Mouse (Mus musculus) kidney, embryonic 14.5 days (tissue): Measurements from ENCODE around the gene Uggt2. TPM values are rescaled to one million over a fixed set of nuclear protein-coding genes. Genes with fewer than 3 reads are reported as not detected.
A peak's percentile ranks its signal among the peaks of the same experiment; 100 is the strongest.
"Not testable (repeated sequence)": the region's sequence is repeated elsewhere in the genome, so short reads cannot be mapped to it uniquely, and the experiment has no call there.

Experiments
- ATAC-seq: fragments of 200-750 bp; cut with Nextera tagmentation; 2 replicates; pipeline ENCODE4 v1.8.0; 2017; ENCODE audit warnings: moderate number of reproducible peaks, mild to moderate bottlenecking, moderate TSS enrichment, moderate library complexity; ENCODE audit not compliant: low FRiP score, low TSS enrichment
- H3K27ac ChIP-seq: fragments of 300-500 bp; sonication (generic); 2 replicates; pipeline ENCODE4 v1.5.1; 2014; ENCODE audit warnings: low read depth, mild to moderate bottlenecking, low read length, moderate library complexity, mixed read lengths
- H3K27me3 ChIP-seq: fragments of 300-500 bp; sonication (generic); 2 replicates; pipeline ENCODE4 v1.6.1; 2014; ENCODE audit warnings: mild to moderate bottlenecking, low read length; ENCODE audit not compliant: control insufficient read depth, insufficient read depth
- H3K36me3 ChIP-seq: fragments of 300-500 bp; sonication (generic); 2 replicates; pipeline ENCODE4 v1.6.1; 2014; ENCODE audit warnings: low read length, mixed read lengths; ENCODE audit not compliant: control insufficient read depth, insufficient read depth
- H3K4me1 ChIP-seq: fragments of 300-500 bp; sonication (generic); 2 replicates; pipeline ENCODE4 v1.6.1; 2014; ENCODE audit warnings: low read length, mixed read lengths; ENCODE audit not compliant: control insufficient read depth, insufficient read depth
- H3K4me2 ChIP-seq: fragments of 300-500 bp; sonication (generic); replicated peaks from 2 replicates; pipeline ENCODE4 v1.6.1; 2014; ENCODE audit warnings: low read depth, mild to moderate bottlenecking, low read length
- H3K4me3 ChIP-seq: fragments of 300-500 bp; sonication (generic); 2 replicates; pipeline ENCODE4 v1.5.1; 2014; ENCODE audit warnings: mild to moderate bottlenecking, low read length
- H3K9ac ChIP-seq: fragments of 300-500 bp; sonication (generic); 2 replicates; pipeline ENCODE4 v1.6.1; 2014; ENCODE audit warnings: low read depth, mild to moderate bottlenecking, low read length, moderate library complexity
- H3K9me3 ChIP-seq: fragments of 300-500 bp; sonication (generic); 2 replicates; pipeline ENCODE4 v1.6.1; 2016; ENCODE audit warnings: low read length; ENCODE audit not compliant: control insufficient read depth
- WGBS: fragments of 180-500 bp; shearing (Covaris S2); extraction: QIAGEN DNeasy Blood & Tissue Kit; methylation state at CpG from one replicate; pipeline ENCODE4 v1.1.7; 2014; 5-methylcytosine and 5-hydroxymethylcytosine counted together
- polyA plus RNA-seq: library from polyadenylated mRNA; unstranded; fragments of >200 nt; fragmentation: Nextera tagmentation; extraction: Ambion mirVana; gene quantifications from 2 replicates; pipeline ENCODE4 v1.2.1, GENCODE M21; 2014

Gene Uggt2
- polyA plus RNA-seq, 1 experiment from 2014 or later = 18.1 TPM

DNA sequence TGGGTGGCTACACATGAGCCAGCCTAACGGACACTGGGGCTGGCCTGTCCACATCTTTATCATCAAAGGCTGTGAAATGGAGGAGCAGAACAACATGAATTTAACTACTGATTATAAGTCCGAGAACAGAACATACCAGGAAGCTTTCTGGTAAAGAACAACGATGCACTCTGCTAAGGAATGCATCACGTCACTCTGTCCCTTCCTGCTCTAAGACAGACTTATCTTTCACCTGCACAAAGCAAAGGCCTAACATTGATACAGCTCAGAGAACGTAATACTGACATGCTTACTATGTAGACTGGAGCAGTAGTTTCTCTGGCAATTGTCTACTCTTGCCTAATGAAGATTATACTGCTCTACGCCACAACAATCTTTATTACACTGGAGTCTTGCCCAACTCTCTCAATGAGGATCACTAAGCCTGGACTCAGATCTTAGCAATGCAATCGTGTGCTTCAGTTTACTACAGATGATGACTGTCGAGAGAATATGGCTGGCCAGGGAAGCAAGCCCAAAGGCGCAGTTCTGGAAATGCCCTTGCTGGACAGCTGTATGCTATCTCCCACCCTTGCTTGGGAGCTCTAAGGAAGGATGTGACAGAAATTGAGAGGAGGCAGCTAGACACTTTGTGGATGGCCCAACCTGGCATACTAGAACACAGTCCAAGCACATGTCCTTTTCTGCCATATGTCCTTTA lies 103.9 kb downstream of the Uggt2 start:
- 92% methylated on average over 9 of the region's 9 CpGs for WGBS
- Histone ChIP-seq H3K27me3 (no peaks in the 10 kb centered on the region), H3K9me3 (no peaks in the 10 kb centered on the region), H3K9ac (no peak overlapping the region), H3K4me3 (no peak overlapping the region), H3K36me3 (peaks cover 38% of the 10 kb centered on the region), H3K27ac (no peak overlapping the region), H3K4me2 (no peak overlapping the region), H3K4me1 (no peaks in the 10 kb centered on the region)
- no peak for ATAC-seq

- ATAC-seq = peak; percentile 74
- no peaks in the 10 kb centered on the region for H3K27me3 ChIP-seq
- no peak overlapping the region for H3K4me2 ChIP-seq
- peaks cover 15% of the 10 kb centered on the region for H3K36me3 ChIP-seq
- H3K9me3 ChIP-seq = no peaks in the 10 kb centered on the region
- WGBS = 60% methylated on average over 13 of the region's 13 CpGs
- H3K27ac ChIP-seq = no peak overlapping the region
- no peak overlapping the region for H3K9ac ChIP-seq
- H3K4me3 ChIP-seq = no peak overlapping the region
- H3K4me1 ChIP-seq = no peaks in the 10 kb centered on the region
Measured at GRCm38 (mm10) chr14:118987523-118988496, 111.4 kb downstream of the Uggt2 start.

DNA sequence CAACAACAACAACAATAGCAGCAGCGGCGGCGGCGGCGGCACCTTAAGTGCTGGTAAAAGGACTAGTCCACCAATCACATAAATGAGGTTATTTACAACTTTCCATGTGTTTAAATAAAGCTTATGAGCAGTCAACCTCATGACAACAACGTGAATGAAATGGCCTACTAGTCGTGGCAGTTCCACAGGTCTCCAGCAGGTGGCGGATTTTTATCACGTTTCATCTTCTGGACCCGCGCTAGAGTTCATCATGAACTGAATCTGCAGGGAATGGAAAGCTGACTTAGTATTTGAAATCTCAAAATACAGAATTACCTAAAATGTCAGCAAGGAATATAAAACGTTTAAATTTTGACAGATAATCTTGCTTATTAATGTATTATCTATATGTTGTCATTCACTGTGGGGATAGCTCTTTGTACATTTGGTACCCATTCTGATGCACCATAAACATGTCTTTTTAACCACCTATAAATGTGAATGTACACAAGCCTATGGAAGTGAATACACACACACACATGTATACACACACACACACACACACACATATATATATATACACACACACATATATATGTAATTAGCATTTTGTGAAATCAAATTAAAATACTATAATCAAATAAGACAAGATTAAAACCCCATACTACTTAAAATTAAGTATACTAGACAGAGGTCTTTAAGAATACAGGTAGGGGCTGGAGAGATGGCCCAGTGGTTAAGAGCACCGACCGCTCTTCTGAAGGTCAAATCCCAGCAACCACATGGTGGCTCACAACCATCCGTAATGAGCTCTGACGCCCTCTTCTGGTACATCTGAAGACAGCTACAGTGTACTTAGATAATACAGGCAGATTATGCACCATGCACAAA lies 112.3 kb downstream of the Uggt2 start:
- H3K27me3 ChIP-seq = no peaks in the 10 kb centered on the region
- 0 out of 2 replicates have a peak, but pooled peaks have one; percentile 34 for ATAC-seq
- no peak overlapping the region for H3K27ac ChIP-seq
- WGBS = 43% methylated on average over 16 of the region's 16 CpGs
- no peak overlapping the region for H3K9ac ChIP-seq
- H3K4me2 ChIP-seq = no peak overlapping the region
- no peaks in the 10 kb centered on the region for H3K9me3 ChIP-seq
- no peak overlapping the region for H3K4me3 ChIP-seq
- H3K4me1 ChIP-seq = no peaks in the 10 kb centered on the region
- peaks cover 9% of the 10 kb centered on the region for H3K36me3 ChIP-seq

DNA sequence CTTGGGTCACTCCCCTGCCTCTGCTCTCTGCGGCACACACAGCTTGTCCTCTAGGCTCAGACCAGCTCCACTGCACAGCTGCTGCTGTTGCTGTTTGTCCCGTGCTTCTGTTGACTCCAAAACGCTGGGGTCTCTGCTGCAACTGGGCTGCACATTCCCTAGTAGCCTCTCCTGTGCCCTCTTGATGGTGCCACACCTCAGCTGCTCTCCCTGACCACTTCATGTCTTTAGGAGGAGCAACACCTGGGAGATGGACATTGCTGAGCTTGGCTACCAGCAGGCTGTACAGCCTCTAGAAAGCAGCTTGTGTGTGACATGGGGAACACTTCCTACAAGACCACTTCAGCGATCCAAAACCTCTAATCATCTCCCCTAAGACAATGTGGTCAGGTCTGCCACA lies 115.1 kb downstream of the Uggt2 start:
- 87% methylated on average over 4 of the region's 4 CpGs for WGBS
- Histone ChIP-seq H3K9me3 (no peaks in the 10 kb centered on the region), H3K4me3 (no peak overlapping the region), H3K4me1 (no peaks in the 10 kb centered on the region), H3K27ac (no peak overlapping the region), H3K27me3 (no peaks in the 10 kb centered on the region), H3K9ac (no peak overlapping the region), H3K36me3 (peaks cover 27% of the 10 kb centered on the region), H3K4me2 (no peak overlapping the region)
- ATAC-seq = no peak

GRCm38 (mm10) chr14:118983396-118983795 lies 115.8 kb downstream of the Uggt2 start:
- Histone ChIP-seq H3K27me3 (no peaks in the 10 kb centered on the region), H3K9ac (no peak overlapping the region), H3K27ac (no peak overlapping the region), H3K9me3 (no peaks in the 10 kb centered on the region), H3K4me2 (no peak overlapping the region), H3K36me3 (peaks cover 33% of the 10 kb centered on the region), H3K4me1 (no peaks in the 10 kb centered on the region), H3K4me3 (no peak overlapping the region)
- ATAC-seq = no peak

DNA sequence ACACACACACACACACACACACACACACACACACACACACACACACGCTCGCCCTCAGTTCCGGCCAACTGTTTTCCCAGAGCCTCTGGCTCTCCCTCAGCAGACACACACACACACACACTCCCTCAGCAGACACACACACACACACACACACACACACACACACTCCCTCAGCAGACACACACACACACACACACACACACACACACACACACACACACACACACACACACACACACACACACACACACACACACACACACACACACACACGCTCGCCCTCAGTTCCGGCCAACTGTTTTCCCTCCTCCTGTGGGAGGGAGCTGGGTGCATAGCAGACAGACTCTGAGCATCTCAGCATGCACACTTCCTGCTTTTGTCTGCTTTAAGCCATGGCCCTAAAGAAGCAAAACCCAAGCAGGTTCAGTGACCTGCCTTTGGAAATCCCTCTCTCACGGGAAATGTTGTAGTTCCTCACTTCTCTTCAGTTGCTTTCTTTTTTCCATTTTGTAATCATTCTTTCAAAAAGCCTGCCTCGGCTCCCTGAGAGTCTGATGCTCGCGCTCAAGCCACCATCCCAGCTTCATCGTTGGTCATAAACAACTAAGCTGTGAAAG lies 116.7 kb downstream of the Uggt2 start:
- not testable (repeated sequence) for H3K27me3 ChIP-seq, H3K4me2 ChIP-seq, H3K27ac ChIP-seq, H3K9ac ChIP-seq, H3K9me3 ChIP-seq, ATAC-seq, H3K4me3 ChIP-seq, H3K4me1 ChIP-seq
- WGBS = 80% methylated on average over 8 of the region's 11 CpGs
- peaks cover 42% of the 10 kb centered on the region for H3K36me3 ChIP-seq

- not testable (repeated sequence) for ATAC-seq, H3K27ac ChIP-seq, H3K9ac ChIP-seq, H3K9me3 ChIP-seq, H3K4me3 ChIP-seq, H3K4me1 ChIP-seq, H3K27me3 ChIP-seq, H3K4me2 ChIP-seq
- 82% methylated on average over 6 of the region's 6 CpGs for WGBS
- H3K36me3 ChIP-seq = peaks cover 49% of the 10 kb centered on the region
Measured at GRCm38 (mm10) chr14:118981711-118982428, 117.4 kb downstream of the Uggt2 start.

- no peaks in the 10 kb centered on the region for H3K9me3 ChIP-seq
- no peaks in the 10 kb centered on the region for H3K4me1 ChIP-seq
- no peak for ATAC-seq
- H3K27me3 ChIP-seq = no peaks in the 10 kb centered on the region
- peaks cover 58% of the 10 kb centered on the region for H3K36me3 ChIP-seq
- no peak overlapping the region for H3K4me3 ChIP-seq
- no peak overlapping the region for H3K4me2 ChIP-seq
- H3K9ac ChIP-seq = no peak overlapping the region
- WGBS = 89% methylated on average over 8 of the region's 8 CpGs
- H3K27ac ChIP-seq = no peak overlapping the region
Measured at GRCm38 (mm10) chr14:118980890-118981289, 118.3 kb downstream of the Uggt2 start.
